Mouse (Mus musculus): ENCODE data around the gene C2cd4b.

The C2cd4b gene

DNA sequence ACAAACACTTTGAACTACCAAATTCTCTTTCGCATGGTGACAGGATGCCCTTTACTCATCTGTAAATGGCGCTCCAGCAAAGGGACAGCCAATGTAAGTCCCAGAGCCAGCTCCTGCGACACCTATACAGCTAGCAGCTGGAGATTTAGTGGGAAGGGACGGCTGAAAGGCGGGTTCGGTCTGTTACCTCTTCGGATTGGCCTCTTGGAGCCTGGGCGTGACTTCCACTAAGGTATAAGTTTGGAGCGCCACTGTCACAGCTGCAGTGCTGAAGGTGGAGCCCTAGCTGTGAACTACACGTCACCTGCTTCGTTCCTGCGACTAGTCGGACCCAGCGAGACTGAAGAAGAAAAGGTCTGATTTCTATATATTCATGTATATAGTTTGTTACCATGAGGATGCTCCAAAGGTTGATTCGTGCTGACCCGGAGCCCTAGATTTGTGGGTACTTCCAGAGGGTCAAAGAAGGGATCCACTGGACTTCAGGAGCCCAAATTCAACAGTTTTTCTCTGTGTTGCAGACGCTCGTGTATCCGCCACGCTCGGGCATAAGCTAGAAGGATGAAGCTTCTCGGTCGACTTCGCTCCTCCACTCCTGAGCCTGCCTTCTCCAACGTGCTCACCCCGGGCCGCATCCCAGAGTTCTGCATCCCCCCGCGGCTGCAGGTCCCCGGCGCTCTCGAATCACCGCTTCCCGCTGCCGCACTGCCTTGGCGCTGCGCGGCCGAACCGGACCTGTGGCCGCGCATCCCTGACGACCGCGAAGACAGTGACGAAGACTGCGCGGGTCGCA lies at the start of gene C2cd4b:
Gene C2cd4b (plus strand): TSS at position 275 of the 793 bp plus-strand sequence.
- DNase-seq = peak; percentile 4

DNA sequence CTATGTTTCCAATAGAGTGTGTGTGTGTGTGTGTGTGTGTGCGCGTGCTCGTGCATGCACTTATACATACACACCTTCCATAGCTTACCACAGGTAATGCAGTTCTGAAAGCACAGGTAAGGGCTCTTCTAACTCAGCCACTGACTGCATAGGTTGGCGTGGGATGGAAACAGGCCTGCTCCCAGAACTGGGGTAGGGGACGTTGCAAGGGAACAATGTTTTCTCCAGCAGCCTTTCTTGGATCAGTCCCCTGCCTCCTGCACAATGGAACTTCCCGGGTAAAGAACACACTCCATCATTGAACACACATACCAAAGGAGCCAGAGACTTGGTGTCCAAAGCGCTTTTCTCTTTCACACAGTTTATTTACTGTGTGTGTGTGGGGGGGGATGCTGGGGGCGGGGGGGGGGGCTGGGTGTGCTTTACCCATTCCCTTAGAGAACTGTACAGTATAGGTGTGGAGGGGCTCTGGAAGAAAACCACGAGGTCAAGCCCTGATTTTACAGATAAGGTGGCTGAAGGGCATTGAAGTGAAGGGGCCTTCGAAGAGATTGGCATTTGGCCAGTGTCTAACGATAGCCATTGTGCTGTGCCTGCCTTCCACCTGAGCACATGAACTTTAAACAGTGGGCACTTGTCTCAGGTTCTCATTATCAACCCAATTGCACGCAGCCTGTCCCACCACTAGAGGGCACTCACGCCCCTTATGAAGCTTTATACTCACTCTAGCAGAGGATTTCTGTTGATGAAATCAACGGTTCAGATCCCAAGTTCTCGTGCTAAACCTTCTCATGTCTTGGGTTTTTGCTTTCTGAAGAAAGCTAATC lies 48.0 kb upstream of the C2cd4b start:
- DNase-seq = peak; percentile 37

DNA sequence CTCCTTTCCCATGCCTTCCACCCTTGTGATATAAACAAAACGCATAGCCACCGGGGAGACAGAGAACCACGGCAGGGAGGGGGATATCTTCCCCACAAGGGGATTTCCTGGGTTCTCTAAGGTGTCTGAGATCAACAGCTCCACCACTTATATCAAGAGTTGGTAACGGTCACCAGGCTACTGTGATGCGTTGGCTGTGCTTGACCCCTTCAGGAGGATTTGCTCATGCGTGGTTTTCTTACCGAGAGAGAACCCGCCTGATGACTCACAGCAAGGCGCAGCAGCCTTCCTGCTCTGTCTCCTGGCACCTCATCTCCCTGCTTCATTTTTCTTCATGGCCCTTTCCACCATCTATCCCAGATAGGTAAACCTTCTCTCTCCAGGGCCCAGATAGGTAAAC lies 47.1 kb upstream of the C2cd4b start:
- DNase-seq = no peak

DNA sequence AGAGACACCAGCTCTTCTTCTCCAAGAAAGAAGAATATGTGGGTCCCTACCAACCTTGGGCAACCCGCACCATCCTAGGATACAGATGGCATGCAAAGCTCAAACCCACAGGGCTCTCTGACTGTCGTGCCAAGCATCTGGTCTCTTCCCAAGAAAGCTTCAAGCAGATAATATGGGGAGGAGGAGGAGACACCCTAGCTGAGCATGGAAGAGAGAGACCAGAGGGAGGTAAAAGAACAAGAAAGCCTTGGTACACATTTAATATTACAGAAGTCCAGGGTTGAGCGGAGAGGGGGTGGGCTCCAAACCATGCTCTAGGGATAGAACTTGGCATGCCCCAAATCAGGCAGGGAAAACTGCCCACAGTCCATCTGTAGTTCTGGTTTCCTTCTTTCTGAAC lies 42.2 kb upstream of the C2cd4b start:
- DNase-seq = no peak

DNA sequence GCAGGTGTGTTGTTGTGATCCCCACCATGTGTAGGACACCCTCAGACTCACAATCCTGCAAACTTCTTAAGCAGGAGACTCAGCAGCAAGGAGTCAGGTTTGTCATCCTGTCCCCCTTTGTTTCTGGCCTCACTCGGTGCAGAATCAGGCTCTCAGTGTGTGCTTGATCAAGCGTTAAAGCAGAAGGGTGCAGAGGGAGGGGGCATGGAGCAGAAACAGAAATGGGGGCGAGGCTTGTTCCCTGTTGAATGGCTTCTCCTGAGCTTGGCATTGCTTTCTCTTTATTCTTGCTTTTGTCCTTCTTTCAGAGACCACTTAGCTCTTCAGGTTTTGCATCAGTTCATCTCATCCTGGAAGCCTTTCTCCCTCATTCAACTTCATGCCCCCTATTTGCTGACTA lies 40.6 kb upstream of the C2cd4b start:
- DNase-seq = no peak

DNA sequence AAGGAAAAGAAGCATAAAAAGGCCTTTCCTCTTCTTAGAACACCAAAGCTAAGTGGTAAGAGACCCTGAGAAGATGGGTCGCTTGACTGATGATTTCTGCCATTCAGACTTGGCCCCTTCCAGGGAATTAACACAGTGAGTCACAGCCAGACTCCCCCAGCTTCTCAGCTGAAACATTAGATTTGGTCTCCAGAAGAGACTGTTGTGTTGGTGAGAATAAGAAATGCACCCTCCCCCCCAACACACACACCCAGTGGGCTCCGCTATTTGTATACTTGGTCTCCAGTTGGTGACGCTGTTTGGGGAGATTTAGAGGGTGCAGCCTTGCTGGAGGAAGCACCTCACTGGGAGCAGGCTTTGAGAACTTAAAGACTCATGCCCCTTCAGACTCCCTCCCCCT lies 39.1 kb upstream of the C2cd4b start:
- DNase-seq = no peak

DNA sequence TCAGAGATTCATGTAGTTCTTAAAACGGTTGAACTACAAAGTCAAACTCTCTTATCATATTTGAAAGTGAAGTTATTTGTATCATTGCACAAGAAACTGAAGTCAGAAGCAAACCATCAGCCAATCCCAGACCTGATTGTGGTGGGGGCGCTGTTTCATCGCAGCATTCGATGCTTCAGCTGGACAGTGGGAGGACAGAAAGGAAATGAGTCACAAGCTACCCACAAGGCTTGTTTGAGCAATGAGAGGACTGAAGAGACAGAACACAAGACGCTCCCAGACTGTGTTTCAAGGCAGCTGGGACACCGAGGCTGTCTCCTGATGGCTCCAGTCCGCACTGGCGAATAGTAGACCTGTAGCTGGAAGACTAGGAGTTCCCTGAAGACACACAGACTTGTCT lies 36.9 kb upstream of the C2cd4b start:
- no peak for DNase-seq

DNA sequence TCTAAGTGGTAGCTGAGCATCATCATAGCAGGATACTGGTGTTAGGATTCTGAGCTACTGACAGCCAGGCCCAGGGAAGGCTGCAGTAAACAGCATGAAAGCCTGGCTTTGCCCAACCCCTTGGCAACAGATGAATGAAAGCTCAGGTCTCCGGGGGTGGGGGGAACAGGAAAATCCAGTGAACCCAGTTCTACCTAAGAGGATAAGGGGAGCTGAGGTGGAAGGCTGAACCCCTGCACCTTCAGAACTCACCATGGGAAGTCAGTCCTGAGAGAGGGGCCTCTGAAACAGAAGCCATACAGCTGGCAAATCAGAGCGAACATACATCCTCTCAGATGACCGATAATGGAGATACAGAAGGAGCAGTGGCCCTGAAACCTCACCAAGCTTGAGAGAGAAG lies 34.0 kb upstream of the C2cd4b start:
- no peak for DNase-seq

DNA sequence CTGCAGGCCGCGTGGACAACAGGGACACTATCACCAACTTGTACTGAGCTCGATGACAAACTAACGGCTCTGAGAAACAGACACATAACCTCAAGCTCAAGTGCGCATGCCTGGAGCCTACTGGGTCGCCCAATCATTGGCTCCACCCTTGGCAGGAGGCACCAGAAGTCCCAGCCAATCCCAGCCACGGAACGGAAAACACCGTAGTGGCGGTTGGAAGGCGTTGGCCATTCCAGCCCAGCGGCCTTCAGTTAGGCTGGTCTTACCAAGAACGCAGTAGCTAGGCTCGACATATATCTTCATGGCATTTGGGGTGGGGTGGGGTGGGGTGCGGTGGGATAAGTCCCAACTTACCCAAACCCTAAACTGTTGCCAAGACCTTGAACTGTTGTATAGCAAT lies 25.5 kb upstream of the C2cd4b start:
- DNase-seq = no peak

DNA sequence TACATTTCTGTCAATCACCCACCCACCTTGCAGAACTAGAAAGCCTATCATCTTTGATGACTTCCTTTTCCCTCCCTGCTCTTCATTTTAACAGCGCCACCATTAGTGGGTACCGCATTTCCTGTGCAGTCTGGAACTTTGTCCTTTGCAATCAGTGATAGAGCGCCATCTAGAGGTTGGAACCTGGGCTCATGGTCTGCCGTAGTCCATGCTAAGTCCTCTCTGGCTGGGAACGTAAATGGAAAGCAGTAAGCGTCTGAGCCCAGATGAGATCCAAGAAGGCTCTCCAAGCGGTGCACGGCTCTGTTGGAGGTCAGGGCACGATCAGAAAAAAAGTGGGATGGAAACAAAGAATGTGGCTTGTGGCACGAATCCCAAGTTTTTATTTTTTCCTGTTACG lies 23.8 kb upstream of the C2cd4b start:
- DNase-seq = peak; percentile 5

DNA sequence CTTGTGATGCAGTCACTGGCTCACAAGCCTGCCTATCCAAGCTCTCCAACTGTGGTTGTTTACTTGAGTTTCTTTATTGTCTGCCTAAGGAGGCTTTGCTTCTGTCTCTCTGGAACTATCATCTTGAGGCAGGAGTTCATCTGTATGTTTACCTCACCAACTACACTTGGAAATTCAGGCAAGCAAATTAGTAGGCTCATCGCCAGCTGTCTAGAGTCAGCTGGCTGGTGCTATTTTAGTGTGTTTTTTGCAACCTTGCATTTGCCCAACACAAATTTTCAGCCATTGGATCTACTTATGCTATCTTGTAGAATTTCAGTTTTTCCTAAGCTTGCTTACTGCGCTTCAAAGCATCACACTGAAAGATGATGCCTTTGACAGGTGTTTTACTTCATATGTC lies 18.0 kb upstream of the C2cd4b start:
- no peak for DNase-seq

DNA sequence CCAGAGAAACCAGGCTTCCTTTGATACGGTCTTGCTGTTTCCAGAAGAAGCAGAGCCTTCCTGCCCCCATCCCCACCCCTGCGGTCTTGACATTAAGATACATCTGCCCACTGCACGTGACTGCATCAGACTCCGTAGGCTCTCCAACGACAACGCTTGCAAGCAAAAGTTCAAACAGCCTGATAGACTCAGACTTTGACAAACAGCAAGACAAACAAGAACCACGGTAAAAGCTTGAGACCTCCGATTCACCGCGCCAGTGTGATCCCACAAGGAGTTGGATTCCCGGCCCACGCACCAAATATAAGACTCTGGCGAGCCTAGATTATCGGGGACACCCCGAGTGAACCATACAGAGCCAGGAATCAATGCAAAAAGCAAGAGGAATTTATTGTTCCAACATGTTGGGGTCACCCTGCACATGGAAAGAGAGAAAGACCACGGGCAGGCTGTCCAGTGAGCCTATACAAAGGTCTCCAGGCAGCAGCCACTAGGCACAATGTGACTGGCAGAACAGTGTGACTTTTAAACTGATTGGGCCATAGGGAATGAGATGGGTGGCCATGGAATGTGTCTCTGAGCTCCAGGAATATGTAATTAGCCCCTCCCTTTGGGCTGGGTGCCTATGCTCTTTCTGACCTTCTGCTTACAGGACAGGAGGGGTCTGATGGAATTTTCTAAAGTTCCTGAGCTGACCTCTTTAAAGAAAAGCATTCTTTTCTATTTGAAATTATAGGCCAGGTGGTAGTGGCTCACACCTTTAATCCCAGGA lies 5.6 kb upstream of the C2cd4b start:
- no peak for DNase-seq

DNA sequence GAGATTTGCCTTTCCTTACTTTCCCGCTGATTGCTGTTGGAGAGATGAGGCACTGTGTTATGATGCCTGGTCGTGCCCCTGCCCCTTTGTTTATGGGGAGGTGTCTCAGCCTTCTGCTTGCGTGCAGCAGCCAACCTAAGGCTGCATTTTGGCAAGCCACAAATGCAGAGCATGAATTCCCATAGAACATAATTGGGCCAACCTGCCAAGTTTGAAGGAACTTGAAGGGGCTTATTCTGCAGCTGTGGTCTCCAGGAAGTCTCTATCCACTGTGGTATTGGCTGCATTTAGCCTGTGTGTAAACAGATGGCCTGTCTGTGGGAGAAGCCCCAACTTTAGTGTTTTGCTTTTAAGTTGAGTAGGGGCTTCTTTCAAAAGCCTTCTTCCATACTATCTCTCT lies 4.5 kb upstream of the C2cd4b start:
- no peak for DNase-seq

DNA sequence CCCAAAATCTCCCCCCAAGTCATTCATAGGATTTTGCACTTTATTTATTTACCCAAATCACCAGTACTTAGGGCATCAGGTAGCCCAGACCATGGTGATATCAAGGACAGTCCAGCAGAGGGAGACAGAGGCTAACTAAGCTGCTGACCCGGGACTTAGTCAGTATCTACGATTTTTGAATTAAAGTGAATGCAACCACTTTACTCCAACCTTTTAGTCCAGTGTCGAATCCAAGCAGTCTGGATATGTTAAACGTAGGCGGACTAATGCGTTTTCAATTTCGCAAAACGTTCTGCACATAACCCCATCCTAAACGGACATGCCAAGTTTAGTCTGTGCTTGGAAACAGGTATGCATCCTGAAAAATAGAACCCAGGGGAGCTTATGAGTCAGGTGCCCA lies 551 bp upstream of the C2cd4b start:
- peak; percentile 63 for DNase-seq

DNA sequence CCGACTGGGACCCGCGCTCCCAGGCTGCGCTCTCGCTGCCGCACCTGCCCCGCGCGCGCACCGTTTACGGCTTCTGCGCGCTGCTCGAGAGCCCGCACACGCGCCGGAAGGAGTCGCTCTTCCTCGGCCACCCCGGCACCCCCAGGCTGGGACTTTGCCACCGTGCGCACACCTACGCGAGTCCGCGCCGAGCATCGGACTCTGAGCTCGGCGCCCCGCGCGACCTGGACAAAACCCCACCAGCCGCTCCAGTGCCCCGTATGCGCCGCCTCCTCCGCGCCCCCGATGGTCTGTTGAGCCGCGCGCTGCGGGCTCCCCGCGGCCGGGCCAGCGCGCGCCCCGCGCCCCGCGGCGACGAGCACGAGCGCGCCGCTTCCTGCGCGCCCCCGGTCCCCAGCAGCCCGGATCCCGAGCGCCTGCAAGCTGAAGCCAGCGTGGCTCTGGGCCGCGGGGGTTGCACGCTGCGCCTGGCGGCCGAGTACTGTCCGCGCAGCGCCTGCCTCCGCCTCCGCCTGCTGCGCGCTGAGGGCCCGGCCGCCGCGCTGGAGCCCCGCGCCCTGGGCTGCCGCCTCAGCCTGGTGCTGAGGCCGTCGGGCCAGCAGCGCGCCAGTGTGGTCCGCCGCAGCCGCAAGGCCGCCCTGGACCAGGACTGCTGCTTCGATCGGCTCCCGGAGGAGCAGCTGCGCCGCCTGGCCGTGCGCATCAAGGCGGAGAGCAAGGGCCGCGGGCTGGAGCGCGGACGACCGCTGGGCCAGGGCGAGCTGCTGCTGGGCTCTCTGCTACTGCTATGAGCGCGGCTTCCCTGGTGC lies 923 bp downstream of the C2cd4b start:
- peak; percentile 77 for DNase-seq

DNA sequence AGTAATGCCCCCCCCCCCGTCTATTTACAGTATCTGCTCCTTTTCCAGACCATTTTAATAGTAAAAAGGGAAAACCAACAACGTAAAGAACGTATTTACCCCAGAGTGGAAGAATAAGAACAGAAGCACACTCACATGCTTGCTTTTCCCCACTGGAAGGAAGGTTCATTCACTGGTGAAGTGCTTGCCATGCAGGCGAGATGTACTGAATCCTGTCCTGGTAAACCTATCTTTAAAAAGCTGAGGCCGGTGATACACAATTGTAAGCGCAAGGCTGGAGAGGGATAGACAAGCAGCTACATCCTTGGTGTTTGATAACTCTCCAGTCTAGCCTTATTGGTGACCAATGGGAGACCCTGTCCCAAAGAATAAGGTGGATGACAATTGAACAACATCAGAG lies 1.8 kb downstream of the C2cd4b start:
- DNase-seq = no peak

DNA sequence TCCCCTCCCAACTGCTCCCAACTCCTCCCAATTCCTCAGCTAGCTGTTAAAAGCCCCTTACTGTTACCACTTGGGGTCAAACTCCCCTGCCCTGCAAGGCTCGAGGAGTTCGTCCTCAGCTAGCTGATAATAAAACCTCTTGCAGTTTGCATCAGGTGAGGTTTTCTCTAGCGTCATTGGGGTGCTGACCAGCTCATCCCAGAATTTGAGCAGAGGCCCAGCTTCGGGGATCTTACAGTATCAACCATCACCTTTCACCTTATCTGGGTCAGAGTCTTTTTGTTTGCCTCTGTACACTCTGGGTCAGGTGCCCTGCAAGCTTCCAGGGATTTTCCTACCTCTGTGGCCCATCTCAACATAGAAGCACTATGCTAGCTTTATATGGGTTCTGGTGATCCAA lies 4.1 kb downstream of the C2cd4b start:
- no peak for DNase-seq

DNA sequence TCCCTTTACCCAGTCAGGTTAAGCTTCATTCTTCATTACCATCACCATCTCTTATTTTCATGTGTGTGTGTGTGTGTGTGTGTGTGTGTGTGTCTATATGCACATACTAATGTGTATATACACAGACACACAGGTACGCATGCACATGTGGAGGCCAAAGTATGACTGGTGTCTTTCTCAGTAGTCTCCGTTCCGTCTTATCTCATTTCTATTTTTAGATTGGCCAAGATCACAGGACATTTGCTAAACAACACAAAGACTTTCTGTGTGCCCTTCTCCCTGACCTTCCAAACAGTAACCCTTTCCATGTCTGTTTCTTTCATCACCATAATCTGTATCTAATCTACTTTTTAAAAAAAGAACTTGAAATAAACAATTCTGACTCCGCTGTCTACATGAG lies 7.2 kb downstream of the C2cd4b start:
- DNase-seq = no peak

DNA sequence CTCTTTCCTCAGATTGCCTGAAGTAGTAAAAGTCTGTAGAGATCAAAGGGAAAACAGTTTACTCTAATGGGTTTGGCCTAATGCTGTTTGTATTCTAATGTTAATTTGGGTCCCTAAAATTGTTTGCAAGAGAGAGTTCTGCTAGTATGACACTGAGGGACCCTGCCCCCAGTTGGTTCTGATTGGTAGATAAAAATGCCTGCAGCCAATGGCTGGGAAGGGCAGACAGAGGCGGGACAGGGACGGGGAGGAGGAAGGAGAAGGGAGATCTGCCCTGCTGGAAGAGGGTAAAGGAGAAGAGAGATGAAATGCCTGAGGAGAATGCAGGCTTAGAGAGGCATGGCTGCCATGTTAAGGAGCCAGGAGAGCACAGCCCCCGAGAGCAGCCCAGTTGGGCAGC lies 7.7 kb downstream of the C2cd4b start:
- DNase-seq = no peak

DNA sequence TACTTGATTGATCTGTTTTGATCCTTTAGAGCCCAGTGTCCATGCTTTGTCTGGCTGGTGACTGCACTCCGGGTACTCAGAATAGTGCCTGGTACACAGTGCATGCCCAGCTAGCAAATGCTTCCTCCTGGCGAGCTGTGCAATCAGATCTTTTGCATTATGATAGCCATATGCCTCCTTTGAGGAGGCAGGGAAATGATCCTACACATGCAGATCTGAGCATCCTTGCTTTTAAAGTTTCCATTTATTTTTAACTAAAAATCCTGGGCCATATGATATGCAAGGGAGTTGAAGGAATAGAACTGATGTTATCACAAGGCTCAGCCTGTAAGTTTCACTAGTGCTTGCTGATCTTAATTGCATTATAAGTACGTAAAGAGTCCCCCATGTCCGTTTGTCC lies 9.6 kb downstream of the C2cd4b start:
- DNase-seq = no peak

DNA sequence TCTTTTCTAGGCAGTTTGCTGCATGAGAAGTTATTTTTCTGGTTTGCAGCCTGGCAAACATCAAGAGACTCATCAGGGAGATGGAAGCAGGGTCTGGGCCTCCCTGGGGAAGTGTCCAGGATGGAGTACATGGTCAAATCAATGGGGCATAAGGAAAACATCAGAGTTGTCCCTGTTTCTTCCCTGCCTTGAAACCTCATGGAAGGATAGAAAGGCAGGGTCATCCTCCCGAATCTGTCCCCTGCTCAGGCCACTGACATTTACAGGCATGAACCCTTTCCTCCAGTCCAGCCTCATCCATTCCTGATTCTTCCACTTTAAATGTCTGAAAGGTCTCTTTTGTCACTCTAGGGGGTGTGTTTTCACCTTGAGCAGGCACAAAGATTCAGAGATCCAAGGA lies 10.2 kb downstream of the C2cd4b start:
- DNase-seq = no peak

DNA sequence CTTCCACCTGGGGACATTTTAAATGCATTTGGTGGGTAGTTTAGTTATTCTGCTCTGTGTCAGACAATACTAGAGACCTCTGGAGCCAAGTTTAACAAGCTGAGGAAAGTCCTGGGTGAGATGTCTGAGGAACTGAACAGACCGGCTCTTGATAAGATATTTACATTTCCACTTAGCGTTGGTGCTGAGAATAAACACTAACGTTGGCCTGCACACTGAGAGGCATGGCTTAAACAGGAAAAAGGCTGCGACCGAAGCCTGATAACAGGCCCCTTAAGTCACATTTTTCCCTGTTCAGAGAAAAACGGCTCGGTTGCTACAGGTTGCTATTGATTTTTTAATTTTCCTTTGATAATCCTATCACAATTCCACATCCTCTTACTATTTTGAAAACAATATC lies 12.1 kb downstream of the C2cd4b start:
- no peak for DNase-seq

DNA sequence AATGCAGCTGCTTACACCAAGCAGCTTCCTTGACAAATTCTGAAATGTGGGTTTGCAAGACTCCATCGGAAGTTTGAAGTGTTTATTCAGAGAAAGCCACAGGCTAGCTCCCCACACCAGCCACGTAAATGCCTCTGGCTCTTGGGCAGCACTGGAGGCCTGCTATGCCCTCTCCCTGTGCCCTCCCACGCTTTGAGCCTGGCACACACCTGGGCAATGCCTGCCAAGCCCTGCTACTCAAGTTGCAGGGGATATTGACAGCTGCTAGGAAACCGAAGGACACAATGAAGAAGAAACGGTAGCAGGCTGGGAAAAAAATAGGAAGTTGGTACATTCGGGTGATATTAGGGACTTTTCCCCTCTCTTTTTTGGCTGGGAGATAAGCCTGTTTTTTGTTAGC lies 15.0 kb downstream of the C2cd4b start:
- DNase-seq = no peak

Data from cerebellum, adult 11 months (tissue).